8 mouse cellular contexts compared by ENCODE assay signal in the genomic region with DNA sequence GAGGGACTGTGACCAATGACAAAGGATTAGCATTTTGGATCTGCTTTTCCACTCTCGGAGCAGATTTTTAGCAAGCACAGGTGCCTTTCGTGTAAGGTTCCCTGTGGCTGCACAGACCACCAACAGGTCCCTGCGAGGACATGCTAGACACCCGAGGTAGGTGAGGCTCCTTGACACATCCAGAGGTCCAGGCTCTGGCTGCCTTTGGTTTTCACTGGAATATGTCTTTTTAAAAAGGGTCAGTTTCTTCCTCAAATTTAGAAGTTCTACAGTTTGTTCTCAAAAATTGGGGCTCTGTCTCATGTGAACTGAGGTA. TPM values are rescaled to one million over a fixed set of nuclear protein-coding genes. Genes with fewer than 3 reads are reported as not detected.
DNase-seq lines count a peak whose midpoint lies in the region; ATAC-seq and TF ChIP-seq lines count a peak whose summit lies in the region.

No protein-coding gene starts in this region.

- peak; percentile 10; the same call in 1 of the 2 replicates for ATAC-seq in embryonic facial prominence, embryonic 14.5 days (ENCODE audit: low read depth)
- no peak for ATAC-seq in intestine, embryonic 16.5 days
- peak; percentile 59 for ATAC-seq in neural tube, embryonic 12.5 days (ENCODE audit: low FRiP score, low read depth)

- peak overlapping the region; percentile 64 for H3K9ac ChIP-seq in embryonic facial prominence, embryonic 14.5 days (ENCODE audit: low read depth, low read length)
- peak overlapping the region; percentile 66 for H3K9ac ChIP-seq in intestine, embryonic 16.5 days (ENCODE audit: low read depth, low read length)
- H3K9ac ChIP-seq in neural tube, embryonic 12.5 days: peak overlapping the region; percentile 40; the same call in 1 of the 2 replicates

- WGBS in embryonic facial prominence, embryonic 14.5 days: 8% methylated on average over 4 of the region's 4 CpGs
- WGBS in intestine, embryonic 16.5 days: 23% methylated on average over 4 of the region's 4 CpGs
- 2% methylated on average over 4 of the region's 4 CpGs for WGBS in neural tube, embryonic 12.5 days

- no peaks in the 10 kb centered on the region for H3K9me3 ChIP-seq in embryonic facial prominence, embryonic 14.5 days (ENCODE audit: control insufficient read depth, low read length)
- H3K9me3 ChIP-seq in intestine, embryonic 16.5 days (ENCODE audit: control insufficient read depth, low read length): no peaks in the 10 kb centered on the region
- no peaks in the 10 kb centered on the region for H3K9me3 ChIP-seq in neural tube, embryonic 12.5 days

- peak overlapping the region; percentile 68 for H3K4me2 ChIP-seq in embryonic facial prominence, embryonic 14.5 days (ENCODE audit: low read depth, low read length)
- peak overlapping the region; percentile 78 for H3K4me2 ChIP-seq in intestine, embryonic 16.5 days (ENCODE audit: low read depth, low read length)
- peak overlapping the region; percentile 61 for H3K4me2 ChIP-seq in neural tube, embryonic 12.5 days (replicated peaks)

- H3K27me3 ChIP-seq in embryonic facial prominence, embryonic 14.5 days (replicated peaks; ENCODE audit: control insufficient read depth, insufficient read depth, low read length): no peaks in the 10 kb centered on the region
- H3K27me3 ChIP-seq in intestine, embryonic 16.5 days (replicated peaks; ENCODE audit: control insufficient read depth, insufficient read depth, low read length): no peaks in the 10 kb centered on the region
- no peaks in the 10 kb centered on the region for H3K27me3 ChIP-seq in neural tube, embryonic 12.5 days (replicated peaks)

- H3K36me3 ChIP-seq in embryonic facial prominence, embryonic 14.5 days (ENCODE audit: control insufficient read depth, insufficient read depth, low read length): no peaks in the 10 kb centered on the region
- no peaks in the 10 kb centered on the region for H3K36me3 ChIP-seq in intestine, embryonic 16.5 days (ENCODE audit: control insufficient read depth, insufficient read depth, low read length)
- no peaks in the 10 kb centered on the region for H3K36me3 ChIP-seq in neural tube, embryonic 12.5 days

- intact Hi-C loops in left cerebral cortex, adult 2 months (cut with DNase I): loop anchor here (1.0 kb wide), 1 partner anchor 33 kb away; no protein-coding TSS in a partner anchor

- peak overlapping the region; percentile 52 for H3K4me3 ChIP-seq in left cerebral cortex, adult 2 months
- peak overlapping the region; percentile 36 for H3K4me3 ChIP-seq in embryonic facial prominence, embryonic 14.5 days (ENCODE audit: low read depth, low read length)
- peak overlapping the region; percentile 45 for H3K4me3 ChIP-seq in intestine, embryonic 16.5 days (ENCODE audit: low read length)
- H3K4me3 ChIP-seq in neural tube, embryonic 12.5 days: peak overlapping the region; percentile 25

- peak overlapping the region; percentile 76; the same call in 1 of the 2 replicates for H3K27ac ChIP-seq in left cerebral cortex, adult 2 months
- H3K27ac ChIP-seq in embryonic facial prominence, embryonic 14.5 days (replicated peaks; ENCODE audit: low read depth, low read length): peak overlapping the region; percentile 52
- H3K27ac ChIP-seq in intestine, embryonic 16.5 days (ENCODE audit: low read length): peak overlapping the region; percentile 58
- no peak overlapping the region for H3K27ac ChIP-seq in neural tube, embryonic 12.5 days

- DNase-seq in left cerebral cortex, adult 2 months (ENCODE audit: extremely low spot score in 1 of 2, low spot score in 2 of 2): no peak
- no peak for DNase-seq in left cerebral cortex, adult 9 months (ENCODE audit: low spot score in 2 of 2)
- DNase-seq in embryonic facial prominence, embryonic 14.5 days (ENCODE audit: low spot score): no peak
- no peak for DNase-seq in right cerebral cortex, postnatal 10 days (ENCODE audit: low spot score in 2 of 2)
- DNase-seq in right cerebral cortex, adult 18-20 months: no peak
- DNase-seq in left cerebral cortex, adult 18-20 months (ENCODE audit: low spot score in 2 of 2): no peak

- H3K4me1 ChIP-seq in embryonic facial prominence, embryonic 14.5 days (ENCODE audit: control insufficient read depth, insufficient read depth, low read length): peaks cover 17% of the 10 kb centered on the region
- peaks cover 17% of the 10 kb centered on the region for H3K4me1 ChIP-seq in intestine, embryonic 16.5 days (ENCODE audit: control insufficient read depth, insufficient read depth, low read length)
- peaks cover 42% of the 10 kb centered on the region for H3K4me1 ChIP-seq in neural tube, embryonic 12.5 days

- no peak for TF ChIP-seq CTCF in left cerebral cortex, adult 2 months (IDR thresholded peaks at IDR 0.05)

RNA-seq across cellular contexts. Expression of a gene that starts 34.8 kb away (rescaled TPM):
- total RNA-seq in left cerebral cortex, adult 2 months (2021): 10 to 100 TPM; 10.3 to 10.9 TPM
- polyA plus RNA-seq in embryonic facial prominence, embryonic 14.5 days (2014; fragmentation: Nextera tagmentation; extraction: Ambion mirVana): 4.8 and 5.1 TPM in 2 replicates
- polyA plus RNA-seq in intestine, embryonic 16.5 days (2015; fragmentation: Nextera tagmentation; extraction: Ambion mirVana): 3.6 and 4.0 TPM in 2 replicates
- polyA plus RNA-seq in neural tube, embryonic 12.5 days (2016; fragmentation: Nextera tagmentation; extraction: Ambion mirVana): 9.2 and 9.4 TPM in 2 replicates
- total RNA-seq in left cerebral cortex, adult 18-20 months (2021): 1 to 10 TPM; 7.0 to 9.0 TPM
